Mouse (Mus musculus) thymus, adult 2 months (tissue): ENCODE results near the gene Sowaha.

Experiments
- CTCF ChIP-seq: fragments of 200-500 bp; IDR thresholded peaks from 2 replicates; pipeline ENCODE4 v1.5.1; 2012; ENCODE audit warnings: mild to moderate bottlenecking, control low read depth, low read length, moderate library complexity, borderline replicate concordance; ENCODE audit not compliant: control insufficient read depth, poor library complexity, insufficient read depth; ENCODE audit errors: extremely low read depth
- POLR2A ChIP-seq: fragments of 200-500 bp; IDR thresholded peaks from 2 replicates; pipeline ENCODE4 v1.6.1; 2012; ENCODE audit warnings: mild to moderate bottlenecking, low read length, control low read depth, moderate library complexity; ENCODE audit not compliant: control insufficient read depth, poor library complexity, insufficient read depth; ENCODE audit errors: extremely low read depth

GRCm38 (mm10) chr11:53445562-53445961 lies 34.5 kb downstream of the Sowaha start:
- no peak for TF ChIP-seq CTCF
- no peak for TF ChIP-seq POLR2A
